Mouse (Mus musculus) hematopoietic stem cell, adult 5-6 weeks (primary cell): ENCODE measurements at regions not wholly inside any gene's neighbourhood (a gene's known extent, or its start where the extent isn't known, plus 50 kb on each side); places are given as distances from the start of the nearest gene placed in this dataset.

Source experiments
- ATAC-seq, 2 experiments: fragments of 125-278 bp in 1 of 2; replicated peaks in 1 of 2; 2 replicates each; pipeline ENCODE4 v1.8.0; 2016 to 2017; ENCODE audit warnings: inconsistent platforms in 2 of 2, mild to moderate bottlenecking in 2 of 2, moderate number of reproducible peaks in 2 of 2, low read depth in 1 of 2, moderate TSS enrichment in 1 of 2; ENCODE audit not compliant: low FRiP score in 2 of 2, poor library complexity in 2 of 2, severe bottlenecking in 2 of 2, insufficient read depth in 1 of 2, low TSS enrichment in 1 of 2

DNA sequence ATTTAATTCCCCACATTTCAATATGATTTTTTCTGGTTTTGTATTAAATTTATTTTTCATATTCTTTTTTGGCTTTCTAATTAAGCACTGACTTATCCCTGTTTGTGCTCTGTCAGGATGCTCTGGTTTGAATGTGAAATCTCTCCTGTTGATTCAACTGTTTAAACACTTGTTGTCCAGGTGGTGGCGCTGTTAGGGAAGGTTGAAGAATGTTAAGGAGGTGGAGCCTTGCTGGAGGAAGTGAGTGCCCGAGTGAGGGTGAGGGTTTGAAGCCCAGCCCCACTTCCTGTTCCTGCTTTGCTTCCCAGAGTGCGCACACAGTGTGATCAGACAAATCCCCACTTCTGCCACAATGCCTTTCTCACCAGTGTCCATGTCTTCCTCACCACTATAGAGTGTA lies 263.4 kb downstream of the Osr1 start:
- ATAC-seq, result no peak

DNA sequence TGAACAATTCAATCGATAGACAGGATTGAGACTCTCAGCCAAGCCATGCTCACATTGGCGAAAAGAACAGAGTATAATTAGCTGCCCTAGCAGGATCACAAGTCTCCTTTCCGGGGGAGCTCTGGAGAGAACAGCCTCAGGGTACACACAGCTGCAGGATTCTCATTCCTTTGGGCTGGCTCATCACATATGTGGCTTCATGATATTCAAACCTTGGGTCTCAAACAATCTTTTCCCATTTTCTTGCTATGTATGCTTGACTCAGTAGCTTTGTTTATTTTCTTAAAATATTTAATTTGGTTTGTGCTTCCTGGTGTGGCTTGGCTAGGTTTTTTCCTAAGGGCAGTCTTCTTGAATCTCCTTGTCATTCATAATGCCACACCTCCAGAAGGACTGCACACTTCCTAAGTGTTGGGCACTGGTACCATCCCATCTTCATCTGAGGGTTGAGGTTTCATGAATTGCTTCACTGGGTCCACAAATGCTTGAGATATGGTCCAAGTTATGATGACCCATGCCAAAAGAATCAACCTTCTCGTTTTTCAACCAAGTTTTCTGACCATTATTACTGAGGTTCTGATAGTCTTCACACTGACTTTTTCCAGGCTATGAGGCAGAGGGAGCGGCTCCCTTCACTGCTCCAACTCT lies 269.4 kb downstream of the Osr1 start:
- ATAC-seq, result no peak

DNA sequence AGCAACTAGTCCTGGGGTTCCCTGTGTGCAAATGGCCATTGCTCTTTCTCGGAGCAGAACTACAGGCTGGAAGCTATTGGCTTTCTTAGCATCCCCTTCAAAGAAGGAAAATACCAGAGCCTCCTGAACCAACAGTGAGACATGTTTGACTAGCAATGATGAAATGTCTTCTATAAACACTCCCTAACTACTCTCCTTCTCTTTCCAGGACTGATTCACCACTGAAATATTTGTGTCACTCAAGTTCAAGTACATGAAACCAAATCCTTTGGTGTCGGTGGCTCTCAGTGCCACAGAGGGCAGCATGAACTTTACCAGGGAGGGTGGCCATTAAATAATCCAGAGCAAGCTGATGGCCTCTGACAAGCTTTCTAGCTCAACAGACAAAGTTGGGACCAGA lies 270.0 kb downstream of the Osr1 start:
- no peak for ATAC-seq

DNA sequence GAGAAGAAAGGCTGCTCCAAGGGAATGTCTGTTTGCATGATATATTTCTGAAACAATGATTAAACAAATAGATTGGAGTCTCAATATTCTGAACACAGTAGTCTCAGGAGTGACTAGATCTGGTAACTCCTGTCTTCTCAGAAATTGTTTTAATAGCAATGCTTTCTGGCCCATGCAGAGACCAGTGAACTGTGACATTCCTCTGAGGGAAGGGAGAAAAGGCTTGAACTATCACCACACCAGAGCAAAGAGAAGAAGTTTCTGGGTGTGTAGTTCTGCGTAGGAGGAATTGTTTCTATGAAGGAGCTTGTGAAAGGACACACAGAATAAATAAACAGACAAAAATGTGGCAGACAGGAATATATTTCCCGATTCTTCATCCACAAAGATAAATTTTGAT lies 277.1 kb downstream of the Osr1 start:
- ATAC-seq, result no peak

DNA sequence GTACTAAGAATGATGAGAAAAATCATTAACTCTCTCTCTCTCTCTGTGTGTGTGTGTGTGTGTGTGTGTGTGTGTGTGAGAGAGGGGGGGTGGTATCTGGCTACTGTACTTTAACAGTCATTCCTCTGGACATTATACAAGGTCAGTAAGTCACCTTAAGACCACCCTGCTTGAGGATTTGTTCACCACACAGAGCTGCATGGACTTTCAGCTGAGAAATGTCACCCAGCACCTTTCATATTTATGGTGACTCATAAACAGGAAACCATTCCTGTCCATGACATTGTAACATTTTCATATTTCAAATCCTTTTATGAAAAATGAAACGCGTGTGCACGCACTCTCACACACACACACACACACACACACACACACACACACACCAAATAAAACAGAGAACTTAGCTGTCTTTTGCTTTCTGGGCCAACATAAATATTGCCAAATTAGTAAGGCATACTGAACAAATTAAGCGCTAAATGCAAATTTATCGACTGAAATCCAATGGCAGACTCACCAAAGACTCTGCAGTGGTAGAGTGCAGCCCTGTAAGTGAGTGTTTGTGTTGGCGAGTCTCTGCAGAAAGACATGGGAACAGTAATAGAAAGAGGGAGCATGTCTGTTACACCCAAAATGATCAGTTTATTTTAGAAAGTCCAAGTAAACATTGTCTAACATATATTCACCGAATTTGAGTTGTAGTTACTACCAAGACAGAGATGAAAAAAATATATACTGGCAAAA lies 277.7 kb downstream of the Osr1 start:
- no peak for ATAC-seq

DNA sequence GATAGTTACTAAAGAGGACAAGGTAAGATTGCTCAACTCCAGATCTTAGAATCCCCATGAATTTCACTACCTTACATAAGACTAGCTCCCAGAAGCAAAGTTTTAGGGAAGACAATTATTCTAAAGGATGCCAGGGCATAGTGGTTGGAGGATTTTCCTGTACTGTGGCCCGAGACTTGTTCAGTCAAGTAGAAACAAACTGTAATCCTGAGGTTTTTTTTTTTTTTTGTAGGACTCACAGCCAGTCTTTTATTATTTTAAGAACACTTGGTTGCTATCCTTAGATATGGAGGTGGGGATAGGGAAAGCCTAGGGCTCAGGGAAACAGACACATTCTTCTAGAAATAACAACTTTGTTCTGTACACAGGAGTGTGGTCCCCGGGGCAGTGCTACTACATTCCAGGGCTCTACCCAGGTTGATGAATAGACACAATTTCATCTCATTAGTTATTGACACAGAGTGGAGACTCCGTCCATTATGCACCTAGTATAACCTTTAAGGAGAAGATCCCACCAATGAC lies 285.6 kb downstream of the Osr1 start:
- no peak for ATAC-seq

DNA sequence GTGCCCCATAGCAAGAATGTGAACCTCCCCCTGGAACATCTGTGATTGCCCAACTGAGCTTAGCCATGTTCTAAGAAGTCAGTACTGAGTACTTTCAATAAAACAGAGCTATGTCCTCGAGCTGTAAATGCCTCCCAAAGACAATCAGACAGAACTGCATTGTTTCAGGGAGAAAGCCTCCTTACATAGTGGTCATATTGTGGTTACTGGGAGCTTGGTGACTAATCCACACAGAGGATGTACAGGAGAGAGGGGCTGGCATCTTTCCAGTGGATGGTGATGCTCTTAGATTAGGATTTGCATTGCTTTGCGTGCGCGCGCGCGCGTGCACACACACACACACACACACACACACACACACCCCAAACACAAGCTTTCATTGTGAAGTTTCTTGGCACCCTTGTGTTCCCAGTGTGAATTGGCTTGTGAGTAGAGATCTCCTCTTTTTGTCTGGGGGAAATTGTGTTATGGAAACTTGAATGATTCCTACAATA lies 286.3 kb downstream of the Osr1 start:
- ATAC-seq, result no peak

DNA sequence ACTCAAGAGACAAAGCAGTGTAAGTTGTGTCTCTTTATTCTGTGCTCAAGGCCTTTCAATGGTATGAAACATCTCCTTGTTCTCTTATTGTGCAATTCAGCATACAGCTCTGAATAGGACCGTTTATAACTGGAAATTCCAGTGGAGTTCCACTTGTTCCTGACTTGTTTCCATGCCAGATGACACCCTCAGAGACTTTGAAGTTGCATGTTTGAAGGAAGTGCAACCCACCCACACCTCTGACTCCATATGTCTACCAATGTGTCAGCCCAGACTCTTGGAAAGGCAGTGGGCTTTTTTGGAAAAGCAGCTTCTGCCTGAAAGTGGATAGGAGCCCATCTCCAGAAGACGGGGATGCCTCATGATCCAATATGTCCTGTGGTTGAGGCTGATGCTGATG lies 288.1 kb downstream of the Osr1 start:
- no peak for ATAC-seq

DNA sequence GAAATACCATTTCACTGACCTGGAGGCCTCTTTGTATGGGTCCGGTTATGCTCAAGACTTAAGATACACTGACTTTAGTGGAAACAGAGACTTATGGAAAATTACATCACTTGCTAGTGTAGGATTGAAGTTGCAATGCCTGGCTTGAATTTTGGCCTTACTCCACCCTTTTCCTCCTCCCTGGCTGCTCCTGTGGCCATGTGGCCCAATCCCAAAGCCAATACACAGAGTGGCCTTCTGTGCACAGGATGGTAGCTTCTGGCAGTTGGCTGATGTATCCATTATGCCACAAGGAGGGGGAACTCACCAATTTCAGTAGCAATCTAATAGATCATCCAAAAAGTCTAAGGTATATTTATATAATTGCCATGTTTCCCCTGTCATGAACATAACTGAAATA lies 292.4 kb downstream of the Osr1 start:
- no peak for ATAC-seq

DNA sequence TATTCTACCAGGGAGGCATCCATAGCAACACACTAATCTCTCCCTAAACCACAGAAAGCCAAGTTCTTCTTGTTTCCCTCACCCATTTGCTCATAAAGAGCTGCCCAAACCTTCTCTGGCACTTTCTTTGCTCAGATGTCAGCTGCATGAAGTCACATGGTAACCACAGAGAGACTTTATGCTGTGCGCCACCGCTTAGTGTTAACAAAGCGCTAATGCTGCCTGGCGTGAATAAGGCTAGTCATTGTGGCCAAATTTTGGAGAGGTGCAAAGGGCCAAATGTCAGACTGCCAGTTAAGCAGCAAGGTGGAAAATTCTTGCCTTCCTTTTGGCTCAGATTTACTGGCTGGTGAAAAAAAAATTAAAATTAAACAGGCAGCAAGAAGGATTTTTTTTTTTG lies 302.3 kb downstream of the Osr1 start:
- no peak for ATAC-seq

DNA sequence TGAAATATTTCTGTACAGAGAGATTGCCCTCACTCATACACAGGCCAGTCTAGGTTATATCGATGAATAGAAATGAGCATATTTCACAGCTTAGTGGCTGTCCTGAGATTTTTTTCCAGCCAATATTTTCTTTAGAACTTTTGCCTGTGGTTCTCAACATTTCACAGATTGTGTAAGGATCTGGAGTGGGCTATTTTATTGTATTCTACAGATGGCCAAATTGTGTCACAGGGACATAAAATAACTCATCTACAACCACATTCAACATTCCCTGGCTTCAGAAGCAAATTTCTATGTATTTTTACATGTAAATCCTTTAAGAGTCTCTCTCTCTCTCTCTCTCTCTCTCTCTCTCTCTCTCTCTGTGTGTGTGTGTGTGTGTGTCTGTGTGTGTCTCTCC lies 303.3 kb downstream of the Osr1 start:
- no peak for ATAC-seq

DNA sequence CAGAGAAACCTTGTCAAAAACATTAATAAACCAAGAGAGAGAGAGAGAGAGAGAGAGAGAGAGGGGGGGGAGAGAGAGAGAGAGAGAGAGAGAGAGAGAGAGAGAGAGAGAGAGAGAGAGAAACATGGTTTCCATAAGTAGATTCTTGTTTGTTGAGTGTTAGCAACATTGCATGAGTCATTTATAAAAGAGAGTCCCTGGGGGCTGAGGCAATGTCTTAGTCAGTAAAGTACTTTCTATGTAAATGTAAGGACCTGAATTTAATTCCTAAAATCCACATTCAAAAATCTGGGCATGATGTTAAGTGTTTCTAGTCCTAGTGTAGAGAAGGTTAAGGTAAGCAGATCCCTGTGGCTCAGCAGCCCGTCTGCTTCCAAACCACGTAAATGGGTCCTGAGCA lies 304.9 kb downstream of the Osr1 start:
- ATAC-seq, result no peak

DNA sequence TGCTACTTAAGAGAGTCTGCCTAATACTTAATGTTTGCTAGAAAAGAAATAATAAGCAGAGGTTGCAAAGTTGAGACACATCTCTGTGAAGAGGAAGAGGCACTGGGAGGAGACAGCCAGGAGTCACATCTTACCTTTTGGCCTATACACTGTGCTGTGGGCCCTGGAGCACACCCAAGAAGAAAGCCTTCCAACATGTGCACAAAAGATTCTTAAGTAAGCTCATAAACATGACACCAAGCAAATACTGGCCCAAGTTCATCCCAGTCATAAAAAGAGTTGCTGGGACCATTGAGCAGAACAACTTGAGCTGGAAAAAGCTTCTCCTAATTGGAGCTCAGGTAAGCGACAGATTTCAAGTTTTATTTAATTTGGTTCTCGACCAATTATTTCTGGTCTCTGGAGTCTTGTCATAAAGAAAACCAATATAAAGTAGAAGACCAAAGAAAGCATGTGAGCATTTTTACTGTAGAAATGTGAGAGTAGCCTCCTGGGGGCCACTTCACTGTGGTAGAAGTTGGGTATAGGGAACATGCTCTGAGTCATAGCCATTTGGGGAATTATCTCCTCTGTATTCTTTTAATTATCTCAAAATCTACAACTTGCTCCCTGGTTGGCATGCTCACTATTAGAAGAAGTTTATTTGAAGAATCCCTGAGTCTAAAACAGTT lies 312.2 kb downstream of the Osr1 start:
- ATAC-seq, result no peak

DNA sequence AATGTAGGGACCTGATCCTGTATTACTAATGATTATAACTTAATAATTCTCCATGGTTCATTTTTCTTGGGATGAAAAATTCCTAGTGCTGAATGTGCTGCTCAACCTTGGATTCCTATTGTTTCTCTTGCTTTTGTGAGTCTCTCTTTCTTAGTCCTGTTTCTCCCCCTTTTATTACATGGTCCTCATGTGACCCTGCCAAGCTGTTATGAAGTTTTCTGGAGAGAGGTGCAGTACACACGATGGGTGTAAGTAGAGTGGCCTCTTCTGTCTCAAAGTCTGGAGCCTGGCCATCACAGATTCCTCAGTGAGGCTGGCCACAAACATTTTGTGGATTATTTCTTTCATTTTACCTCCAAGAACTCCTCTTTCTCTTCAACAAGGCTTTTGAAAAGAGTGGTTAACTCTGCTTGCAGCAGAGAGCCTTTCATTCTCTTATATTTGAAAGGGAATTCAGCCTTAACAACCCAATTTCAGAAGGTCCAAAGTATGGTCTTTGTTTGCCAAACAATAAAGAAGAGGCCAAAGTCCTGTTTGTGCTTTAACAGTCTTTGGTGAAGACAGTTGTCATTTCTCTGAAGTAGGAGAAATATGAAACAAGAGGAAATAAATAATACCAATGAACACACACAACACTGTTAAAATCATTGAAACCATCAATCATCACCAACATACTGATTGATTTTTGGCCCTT lies 313.3 kb downstream of the Osr1 start:
- ATAC-seq, result no peak

DNA sequence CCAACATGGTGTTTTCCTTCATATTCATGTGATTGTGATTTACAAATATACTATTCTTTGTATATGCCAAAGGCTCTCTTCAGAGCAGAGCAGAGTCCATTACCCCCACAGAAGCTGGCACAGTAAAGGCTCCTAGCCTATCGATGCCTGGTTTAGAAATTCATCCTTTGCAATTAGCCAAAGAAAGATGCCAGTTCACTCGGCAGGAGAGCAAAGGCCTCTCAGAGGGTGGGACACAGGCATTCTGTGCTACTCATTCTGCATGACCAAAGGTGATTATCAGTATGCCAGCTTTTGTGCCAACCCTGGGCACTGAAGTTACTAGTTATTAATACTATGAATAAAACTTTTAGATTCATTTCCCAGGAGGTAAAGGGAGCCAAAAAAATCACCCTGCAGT lies 324.6 kb downstream of the Osr1 start:
- ATAC-seq, result no peak

DNA sequence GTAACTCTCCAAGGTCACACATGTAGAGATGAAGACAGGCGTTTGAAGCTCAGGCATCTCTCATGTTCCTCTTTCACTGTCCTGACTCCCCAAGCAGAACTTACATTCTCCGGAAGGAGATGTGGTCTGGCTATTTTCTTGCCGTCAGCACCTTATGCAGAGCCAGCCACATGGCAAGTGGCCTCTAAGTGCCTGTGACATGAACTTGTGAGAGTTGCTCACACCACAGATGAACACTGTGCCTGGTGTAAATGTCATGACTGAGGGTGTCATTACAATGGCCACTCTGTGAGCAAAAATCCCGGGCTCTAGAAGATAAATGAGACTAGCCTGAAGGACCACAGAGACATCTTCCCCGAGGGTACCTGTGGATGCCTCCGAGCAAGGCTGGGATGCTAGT lies 328.1 kb downstream of the Osr1 start:
- no peak for ATAC-seq

DNA sequence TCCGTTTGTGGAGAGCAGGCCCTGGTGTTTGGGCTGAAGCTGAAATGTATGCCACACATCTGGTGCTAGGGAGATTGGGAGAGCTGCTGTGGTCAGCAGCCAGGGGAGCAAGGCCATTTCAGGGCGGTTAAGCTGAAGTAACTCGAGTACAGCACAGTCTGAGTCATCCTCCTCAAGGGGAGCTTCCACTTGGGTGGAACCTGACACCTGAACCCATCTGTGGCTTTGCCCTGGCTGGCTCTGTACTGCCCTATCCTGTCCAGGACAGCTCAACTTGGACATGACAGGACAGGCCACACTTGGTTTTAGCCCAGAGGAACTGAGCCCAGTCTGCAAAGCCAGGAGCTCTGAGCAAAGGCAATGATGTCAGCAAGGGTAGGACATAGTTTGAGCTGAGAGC lies 328.5 kb downstream of the Osr1 start:
- no peak for ATAC-seq

DNA sequence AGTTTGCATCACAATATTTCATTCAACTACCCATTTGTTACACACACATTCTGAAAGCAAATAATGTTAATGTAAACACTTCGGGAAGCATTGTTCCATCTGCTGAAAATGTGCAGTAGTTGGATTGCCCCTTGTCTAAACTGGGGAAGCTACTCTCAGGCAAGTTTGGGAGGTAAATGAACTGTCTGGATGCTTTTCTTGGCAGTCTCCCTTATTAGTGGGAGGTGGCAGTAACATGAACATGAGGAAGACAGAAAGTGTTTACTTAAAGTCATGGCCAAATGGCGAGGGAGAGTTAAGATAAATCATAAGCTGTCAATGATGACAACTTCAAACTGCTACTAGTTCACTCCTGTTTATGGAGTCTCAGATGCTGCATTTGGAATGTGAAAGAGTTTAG lies 332.0 kb downstream of the Osr1 start:
- no peak for ATAC-seq
